Mouse (Mus musculus) cerebellum, postnatal 14 days (tissue): ENCODE data around the gene Mob3b.

Experiments
- DNase-seq, 2 experiments: peaks; one replicate each; pipeline ENCODE4 v3.0.0; 2021; ENCODE audit warnings: mixed read lengths in 2 of 2

The Mob3b gene

DNA sequence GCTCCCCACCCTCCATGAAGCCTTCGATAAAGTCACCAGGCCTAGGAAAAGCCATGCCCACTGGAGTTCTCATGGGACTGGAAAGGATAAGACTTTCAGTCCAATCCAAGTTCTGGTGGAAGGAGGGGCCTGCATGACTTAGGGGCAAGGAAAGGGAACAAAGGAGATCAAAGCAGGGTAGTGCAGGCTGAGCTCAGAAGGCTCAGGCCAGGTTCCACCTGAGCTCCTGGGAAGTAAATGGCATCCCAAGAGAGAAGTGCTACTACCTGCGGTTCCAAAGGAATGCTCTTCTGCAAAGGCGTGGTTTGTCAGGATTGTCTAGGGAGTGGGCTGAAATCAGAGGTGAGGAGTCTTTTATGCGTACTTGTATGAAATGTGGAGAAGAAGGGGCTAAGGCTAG, 44.8 kb downstream of the Mob3b start:
- DNase-seq, result no peak

DNA sequence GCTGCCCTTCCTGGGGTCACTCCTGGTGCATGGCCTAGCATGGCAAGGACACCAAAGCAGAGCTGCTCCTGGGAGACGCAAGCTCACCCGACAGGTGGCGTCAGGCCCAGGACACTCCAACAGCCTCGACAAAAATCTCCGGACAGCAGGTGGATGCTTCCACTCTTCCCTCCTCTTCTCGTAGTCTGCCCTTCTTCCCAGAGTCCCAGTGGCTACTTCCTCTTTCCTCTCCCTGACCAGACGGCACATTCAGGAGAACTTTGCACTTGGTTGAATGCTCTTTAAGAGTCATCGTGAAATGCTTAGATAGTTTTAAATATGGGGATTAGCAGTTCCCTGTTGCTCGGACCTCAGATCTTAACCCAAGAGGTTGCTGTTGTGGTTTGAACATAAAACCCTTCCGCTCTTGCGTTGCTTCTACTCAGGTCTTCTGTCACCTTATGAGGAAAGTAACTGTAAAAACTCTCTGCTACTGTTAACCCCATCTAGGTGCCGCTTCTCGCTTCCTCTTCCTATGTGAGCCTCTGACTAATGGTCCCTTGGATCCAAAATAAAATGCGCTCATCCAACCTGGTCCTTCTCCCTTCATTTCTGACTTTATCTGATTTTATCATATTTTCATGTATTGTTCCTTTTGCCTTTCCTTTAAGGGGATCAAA, 52.0 kb downstream of the Mob3b start:
- DNase-seq, result no peak

DNA sequence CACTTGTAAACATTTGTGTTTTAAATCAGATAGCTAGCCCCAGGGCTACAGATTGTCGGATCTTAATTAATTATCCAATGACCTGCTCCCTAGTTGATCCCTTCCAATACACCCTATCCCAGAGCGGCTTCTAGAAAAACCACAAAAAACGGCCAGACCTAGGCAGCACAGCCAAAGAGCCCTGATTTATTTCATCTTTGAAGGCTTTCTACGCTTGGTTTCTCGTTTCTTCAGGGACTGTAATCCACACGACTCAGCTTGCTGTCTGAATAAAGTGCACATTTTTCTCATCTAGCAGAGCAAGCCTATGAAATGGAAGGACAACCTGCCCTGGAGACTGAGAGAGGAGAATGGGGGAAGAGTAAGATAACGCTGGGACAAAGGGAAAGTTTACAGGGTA, 56.1 kb downstream of the Mob3b start:
- no peak for DNase-seq

DNA sequence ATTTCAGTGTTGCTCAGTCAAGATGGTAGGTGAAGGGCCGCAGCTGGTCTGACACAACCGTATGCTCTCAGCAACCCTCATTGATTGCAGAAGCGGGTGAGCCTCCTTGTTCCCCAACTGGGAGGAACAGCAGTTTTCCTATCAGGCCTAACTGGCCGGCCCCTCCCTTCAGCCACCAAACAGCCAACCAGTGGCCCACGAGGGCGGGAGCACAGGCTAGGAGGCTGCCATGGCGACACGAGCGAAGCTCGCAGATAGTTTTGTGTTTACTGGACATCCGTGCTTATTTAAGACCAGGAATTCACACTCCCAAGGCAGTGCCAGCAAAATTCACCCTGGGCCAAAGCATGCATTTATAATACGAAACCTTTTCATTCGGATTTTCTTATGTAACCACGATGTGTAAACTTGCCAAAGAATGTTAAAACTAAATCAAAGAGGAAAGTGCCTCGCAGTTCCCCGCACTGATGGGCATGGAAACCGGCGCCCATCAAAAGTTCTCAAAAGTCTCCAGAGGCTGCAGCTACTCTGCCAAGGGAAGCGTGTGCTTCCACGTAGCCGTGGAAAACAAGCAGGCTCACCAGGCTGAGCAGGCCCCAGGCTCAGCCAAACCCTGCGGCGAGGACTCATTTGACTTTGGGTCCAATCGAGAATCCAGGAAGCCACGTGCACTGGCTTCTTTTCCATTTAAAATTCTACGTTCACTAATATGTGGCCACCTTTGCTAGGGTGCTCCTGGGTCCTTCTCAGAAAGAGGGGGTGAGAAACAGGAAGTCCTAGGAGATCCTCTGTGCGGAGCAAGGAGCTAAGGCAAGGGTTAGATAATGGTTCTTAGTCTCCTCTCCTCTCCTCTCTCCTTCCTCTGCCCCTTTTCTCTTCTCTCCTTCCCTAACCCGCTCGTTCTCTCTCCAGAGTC, 57.2 kb downstream of the Mob3b start:
- DNase-seq, result peak; percentile 73 to 74

DNA sequence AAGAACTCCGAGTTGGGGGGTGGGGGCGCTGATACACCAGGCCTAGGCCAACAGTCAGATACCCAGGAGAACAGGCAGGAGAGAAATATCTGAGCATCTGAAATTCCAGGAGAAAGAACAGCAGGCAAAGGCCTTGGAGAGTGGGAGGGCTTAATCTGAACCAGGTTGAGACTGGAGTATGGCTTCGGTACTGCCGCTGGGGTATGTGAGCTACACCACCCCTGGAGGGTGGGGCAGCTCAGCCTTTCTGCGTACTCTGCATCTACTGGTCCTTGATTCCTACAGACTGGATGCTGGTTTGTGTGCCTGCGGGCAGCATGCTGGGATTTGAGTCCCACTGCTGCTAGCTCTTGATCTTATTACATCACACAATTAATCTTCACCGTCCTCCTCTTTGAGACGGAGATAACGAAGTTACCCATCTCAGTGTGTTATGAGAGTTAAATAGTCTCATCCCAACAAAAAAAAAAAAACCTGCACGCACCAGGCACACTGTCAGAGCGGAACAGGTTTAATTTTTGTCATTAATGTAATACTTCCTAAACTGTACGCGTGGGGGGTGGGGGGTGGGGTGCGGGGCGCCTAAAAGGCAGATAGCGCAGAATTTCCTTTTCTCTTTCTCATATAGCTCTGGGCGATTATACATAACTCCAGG, 57.9 kb downstream of the Mob3b start:
- peak; percentile 6 to 12 for DNase-seq

DNA sequence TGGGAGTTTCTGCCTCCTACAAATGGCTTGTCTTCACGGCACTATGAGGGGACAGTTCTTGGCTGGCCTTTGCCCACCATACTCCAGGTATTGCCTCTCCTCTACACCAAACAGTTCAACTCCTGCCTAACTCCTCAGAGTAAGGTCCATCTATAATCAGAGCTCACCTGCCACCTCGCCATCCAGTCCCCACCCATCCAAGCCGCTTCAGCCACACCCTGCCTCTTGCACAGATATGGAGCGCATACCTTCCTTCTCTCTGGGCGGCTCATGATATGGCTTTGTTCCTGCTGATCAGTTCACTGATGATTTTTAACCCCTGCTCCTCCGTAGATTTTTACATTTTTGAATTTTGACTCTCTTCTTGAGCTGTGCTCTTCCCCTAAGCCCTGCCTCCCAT, 58.7 kb downstream of the Mob3b start:
- DNase-seq, result no peak

DNA sequence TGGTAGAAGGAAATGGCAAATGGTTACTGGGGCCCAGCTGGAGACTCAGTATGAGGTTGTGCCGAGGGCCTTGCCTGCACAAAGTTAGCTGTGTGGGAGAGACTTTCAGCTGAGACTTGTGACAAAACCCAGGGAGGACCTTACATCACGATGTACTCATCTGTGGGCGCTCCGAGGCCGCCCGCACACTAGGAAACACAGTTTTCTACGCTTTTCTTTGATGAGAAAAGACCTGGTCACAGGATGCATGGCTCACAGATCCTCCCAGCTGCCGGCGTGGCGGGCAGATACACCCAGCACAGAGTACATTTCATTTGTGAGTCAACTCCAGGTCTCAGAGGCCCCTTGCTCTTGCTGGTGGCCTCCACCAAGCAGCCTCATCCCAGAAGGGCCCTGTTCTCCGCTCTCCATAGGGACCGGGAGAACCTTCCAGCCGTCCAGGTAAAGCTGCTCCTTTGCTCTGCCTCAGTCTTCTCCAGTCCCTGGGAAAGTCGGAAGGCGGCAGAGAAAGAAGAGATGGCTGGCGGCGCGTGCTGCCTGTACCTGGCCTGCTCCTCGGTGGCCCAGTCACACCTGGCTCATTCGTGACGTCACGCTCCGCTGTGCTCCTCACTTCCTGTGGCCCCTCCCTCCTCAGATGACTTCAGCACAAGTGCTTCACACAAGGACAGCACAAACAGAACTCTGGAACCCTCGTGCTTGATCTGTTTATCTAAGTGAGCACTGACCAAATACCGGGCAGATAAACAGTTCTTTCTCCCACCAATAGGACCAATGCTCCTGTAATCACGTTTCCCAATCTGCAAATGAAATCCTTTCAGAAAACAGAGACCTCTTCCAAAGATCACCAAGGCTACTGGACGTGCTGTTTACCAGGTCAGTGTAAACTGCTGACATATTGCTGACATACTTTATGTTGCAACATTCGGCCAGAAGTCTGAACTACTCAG, 60.8 kb downstream of the Mob3b start:
- DNase-seq, result no peak

DNA sequence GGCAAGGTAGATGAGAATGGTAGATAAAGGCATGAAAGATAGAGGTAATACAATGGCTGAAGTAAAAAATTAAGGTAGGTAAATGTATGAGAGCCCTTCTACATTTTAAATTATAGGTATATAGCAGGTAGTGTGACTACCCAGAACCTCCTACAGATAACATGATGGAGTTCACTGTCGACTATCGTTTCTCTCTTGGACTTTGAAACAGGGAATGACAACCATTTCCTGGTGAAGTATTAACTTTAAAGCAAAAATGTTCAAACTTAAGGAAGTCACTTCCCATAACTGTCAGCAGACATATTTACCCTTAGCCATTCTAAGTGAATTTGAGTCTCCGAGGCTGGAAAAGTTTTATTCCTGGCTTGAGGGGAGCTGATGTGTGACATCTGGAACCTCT, 64.8 kb downstream of the Mob3b start:
- no peak for DNase-seq

DNA sequence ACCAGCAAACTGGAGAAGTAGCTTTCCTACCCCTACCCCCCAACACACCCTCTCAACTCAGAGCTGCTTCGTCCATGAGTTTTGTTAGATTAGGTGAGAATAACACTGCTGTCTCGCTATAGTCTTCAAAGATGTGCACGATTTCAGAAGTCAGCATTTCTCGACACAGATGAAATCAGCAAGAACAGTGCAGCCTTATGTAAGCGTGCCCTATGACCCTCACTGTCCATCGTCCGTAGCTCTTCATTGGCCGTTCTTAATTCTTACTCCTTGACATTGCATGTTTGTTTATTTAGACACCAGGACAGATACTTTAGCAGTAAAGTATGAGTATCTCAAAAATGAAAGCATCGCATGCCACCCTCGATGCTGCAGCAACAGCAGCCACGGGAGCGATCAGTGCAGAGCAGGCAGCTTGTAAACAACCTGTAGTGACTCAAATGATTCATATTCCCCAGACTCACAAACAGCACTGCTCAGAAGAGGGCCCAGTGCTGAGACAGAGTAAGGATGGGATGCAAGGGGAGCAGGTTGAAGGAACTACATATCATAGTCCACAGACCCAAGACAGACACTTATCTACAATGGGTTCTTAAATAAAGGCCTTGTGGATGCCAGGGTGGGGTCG, 66.0 kb downstream of the Mob3b start:
- DNase-seq, result no peak

DNA sequence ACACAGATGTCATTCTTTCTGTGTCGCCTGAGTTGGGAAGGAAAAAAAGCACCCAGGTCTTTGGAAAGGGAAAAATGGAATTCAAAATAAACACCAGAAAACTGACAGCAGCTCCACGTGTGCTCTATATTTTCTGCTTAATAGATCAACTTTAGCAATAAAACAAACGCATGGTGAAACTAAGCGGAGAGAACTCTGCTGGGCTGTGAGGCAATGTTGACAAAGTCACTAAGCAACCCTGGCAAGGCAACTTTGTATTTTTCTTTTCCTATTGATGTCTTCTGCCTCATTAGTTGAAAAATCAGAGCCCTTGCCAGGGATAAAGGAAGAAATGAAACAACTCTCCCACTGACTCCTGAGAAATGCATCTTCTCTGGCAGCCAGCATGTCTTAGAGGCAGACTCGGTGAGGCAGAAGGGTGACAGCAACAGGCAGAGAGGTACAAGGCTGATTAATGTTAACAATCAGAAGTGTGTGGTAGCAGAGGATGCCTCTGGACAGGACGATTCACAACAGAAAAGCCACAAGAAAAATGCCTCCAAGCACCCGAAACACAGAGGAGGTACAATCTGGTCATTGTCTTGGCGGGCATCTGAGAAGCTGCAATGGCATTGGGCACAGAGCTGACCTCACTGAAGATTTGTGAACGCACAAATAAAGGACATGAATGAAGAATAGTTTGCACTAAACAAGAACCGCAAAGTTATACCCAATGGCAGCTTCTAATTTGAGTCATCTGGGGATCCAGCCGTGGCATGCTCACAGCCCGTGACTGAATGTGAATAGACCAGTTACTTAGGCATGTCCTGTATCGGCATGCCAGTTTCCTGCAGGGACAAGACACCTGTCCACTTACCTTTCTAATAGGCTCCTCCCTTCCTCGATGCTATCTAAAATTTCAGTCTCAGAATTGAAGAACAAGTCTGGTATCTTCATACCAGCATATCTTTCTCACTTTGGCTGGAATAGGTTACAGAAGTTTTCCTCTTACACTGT, 67.7 kb downstream of the Mob3b start:
- no peak for DNase-seq

DNA sequence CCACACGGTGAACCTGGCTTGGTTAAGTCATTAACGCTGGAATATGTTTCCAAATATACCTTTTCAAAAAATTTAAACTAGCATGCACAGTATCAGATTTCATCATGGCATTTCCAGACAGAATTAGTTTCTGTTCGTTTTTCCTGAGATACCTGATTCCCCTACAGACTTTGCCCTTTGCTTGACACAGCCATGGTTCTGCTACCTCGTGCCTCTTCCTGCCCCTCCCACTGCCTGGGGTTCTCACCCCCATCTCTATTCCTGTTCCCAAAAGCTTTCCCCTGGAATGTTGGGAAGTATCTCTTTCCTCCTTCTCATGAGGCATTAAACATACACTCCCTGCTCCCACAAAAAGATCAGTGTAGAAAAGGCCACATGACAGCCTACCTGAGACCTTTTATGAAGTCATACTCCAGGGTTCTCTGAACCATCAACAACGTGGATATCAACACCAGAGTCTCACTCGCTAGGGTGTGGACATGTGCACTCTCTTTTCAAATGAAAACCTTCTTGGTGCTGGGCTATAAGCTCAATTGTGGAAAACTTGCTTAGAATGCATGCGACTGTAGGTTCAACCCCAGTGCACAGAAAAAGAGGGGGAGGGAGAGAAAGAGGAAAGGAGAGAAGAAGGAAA, 71.1 kb downstream of the Mob3b start:
- DNase-seq, result no peak

DNA sequence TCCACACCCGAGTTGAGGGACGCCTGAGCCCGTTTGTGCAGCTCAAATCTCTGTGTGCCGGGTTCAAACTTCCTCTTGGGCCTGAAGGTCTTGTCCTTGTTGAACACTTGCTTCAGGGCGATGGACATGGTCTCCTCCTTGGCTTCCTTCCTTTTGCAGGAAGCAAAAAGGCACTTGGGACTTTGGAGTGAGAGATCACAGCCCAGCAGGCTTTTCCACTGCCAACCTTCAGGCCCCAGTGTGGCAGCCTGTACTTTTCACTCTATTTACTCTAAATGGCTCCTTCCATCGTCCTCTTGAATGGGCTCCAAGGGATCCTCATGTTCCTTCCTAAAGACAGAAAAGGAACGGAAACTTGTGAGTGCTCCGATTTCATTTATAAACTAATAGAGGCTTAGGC, 73.2 kb downstream of the Mob3b start:
- no peak for DNase-seq

DNA sequence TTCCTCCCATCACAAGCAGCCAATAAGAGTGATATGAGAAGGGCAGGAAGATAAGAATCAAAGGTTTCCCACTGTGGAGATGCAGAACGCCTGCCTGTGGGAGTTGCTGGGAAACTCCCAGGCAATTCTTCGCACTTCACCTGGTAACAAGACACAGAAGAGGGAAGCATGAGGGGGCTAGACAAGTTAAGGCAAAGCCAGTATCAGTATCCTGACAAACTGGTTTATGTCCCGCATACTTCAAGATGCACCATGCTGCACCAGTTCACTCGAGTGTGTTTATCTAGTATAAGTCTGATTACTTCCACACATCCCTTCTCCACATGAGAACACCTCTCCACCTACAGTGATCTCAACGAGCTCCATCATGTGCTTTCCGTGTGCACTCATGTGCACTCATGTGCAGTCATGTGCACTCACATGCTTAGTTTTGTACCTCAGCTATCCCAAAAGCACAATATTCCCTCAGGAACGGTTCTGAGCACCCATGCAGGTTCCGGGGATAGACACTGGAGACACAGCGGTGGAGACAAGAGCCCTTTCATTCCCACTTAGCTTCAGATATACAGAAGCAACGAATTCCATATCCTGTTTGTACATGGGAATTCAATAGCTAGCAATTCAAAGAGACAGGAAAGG, 74.7 kb downstream of the Mob3b start:
- no peak for DNase-seq

DNA sequence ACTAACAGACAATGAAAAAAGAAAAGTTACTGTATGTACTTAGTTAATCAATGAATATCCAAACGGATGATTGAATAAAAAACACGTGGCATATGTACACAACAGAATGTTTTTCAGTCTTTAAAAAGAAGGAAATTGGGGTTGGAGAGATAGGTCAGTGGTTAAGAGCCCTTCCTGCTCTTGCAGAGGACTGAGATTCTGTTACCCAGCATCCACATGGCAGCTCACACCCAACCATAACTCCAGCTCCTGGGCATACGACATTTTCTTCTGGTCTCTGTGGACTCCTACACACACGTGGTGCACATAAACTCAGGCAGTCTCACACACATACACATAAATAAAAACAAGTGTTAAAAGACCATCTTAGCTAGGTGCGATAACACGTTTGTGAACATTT, 77.0 kb downstream of the Mob3b start:
- DNase-seq, result no peak

DNA sequence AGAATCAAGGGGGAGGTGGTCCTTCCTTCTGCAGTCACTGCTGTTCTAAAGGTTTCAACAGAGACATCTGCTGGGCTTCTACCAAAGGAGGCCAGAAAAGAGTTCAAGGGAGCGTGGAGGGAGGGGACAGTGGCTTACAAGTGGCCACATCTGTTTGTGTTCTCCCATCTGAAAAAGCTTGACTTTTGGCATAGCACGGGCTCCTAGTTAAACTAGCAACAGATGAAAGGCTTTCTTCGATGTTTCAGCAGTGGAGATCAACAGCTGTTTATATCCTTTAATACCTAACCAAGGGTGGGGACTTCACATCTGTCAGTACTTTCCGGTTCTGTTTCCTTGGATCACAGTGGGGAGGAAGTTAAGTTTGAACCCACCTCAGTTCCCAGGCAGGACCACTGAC, 88.5 kb downstream of the Mob3b start:
- DNase-seq, result no peak

DNA sequence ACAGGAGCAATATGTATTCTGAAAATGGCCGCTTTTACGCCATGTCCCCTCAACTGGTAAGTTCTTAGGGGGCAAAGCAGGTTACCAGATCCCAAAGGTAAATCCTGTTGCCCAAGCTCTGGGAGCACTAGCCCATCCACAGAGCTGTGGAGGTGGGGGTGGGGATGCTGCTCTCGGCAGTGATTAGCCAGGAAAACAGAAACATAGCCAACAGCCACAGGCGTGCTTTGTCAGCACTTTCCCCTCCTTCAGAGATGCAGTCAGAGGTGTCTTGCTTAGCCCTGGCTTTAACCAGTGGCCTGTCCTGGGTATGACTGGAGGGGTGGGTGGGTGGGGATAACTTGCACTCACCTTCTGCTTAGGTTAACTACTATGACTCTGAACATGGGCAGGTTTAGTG, 91.1 kb downstream of the Mob3b start:
- no peak for DNase-seq

DNA sequence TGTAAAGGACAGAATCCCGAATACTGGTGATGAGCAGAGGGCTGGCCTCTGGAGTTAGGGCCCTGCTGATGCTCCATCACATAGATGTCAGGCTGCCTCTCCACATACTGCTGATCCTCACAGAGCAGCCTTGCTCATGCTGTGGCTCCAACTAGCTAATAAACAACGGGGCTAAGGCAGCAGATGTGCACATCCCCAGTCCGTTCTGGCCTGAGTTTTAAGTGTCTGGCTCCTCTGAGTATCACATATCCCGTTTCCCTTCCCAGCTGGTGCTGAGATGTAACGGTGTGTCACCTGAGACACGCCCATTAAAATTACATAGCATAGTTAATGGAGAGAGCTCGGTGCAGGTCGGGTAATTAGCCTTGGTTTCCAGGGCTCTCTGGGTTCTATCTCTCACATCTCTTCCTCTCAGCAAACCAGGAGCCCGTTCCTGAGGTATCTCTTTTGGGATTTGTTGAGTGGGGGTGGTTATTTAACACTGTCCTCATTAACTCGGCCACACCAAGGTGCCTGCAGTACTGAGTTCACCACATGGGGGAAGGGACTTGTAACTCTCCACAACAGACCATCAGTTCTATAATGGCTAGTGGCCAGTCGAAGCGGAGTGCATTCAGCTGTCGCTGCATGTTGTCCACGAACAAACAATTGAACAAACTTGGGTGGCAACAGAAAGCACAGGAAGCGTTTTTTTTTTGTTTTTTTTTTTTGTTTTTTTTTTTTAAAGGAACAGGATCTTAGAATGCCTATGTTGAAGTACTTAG, 92.0 kb downstream of the Mob3b start:
- DNase-seq, result peak in 1 of 2 experiments; percentile 18

DNA sequence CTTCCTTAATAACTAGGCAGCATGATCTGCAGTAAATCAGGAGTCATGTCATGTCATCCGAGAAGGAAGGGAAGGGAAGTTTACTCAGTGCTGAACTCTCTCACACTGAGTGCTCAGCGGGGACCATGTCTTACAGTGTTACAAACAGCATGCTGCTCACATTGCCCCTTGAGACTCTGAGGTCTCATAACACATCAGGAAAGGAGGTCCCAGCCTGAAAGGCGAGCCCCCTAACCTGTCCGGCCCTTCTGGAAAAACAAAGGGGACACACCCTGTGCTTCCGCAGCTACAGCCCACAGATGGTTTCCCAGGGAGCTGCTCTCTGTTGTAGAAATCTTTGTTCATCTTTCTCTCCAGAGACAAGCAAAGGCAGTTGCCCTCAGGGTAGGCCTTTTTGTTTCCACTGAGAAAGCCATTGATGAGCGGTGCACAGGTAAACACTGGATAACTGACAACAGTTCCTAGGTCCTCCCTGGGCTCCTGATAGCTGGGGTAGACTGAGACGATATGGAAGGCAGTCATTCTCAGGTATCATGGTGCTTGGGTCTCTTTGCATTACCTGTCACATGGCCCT, 94.1 kb downstream of the Mob3b start:
- DNase-seq, result no peak

DNA sequence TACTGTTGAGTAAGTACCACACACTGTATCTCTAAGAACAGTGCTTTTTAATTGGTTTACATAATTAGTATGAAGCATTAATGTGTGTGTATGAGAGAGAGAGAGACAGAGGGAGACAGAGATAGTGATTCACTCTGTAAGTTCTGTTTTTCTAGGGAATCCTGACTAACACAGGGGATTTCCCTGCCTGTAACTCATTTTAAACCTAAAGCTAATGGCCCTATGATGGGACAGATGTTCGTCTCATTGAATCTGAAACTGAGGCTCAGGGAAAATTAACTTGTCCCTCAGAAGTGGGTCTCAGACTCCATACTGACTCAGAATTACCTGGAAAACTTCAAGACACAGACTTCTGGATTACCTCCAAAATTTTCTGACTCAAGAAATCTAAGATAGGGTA, 96.3 kb downstream of the Mob3b start:
- no peak for DNase-seq
